Mouse (Mus musculus) ES-CJ7 (cell line): ENCODE measurements at regions not wholly inside any gene's neighbourhood (a gene's known extent, or its start where the extent isn't known, plus 50 kb on each side); places are given as distances from the start of the nearest gene placed in this dataset.
A peak's percentile ranks its signal among the peaks of the same experiment; 100 is the strongest.

Experiments
- DNase-seq: peaks from one replicate; pipeline ENCODE4 v3.0.0; 2011; ENCODE audit warnings: low read depth, low spot score

DNA sequence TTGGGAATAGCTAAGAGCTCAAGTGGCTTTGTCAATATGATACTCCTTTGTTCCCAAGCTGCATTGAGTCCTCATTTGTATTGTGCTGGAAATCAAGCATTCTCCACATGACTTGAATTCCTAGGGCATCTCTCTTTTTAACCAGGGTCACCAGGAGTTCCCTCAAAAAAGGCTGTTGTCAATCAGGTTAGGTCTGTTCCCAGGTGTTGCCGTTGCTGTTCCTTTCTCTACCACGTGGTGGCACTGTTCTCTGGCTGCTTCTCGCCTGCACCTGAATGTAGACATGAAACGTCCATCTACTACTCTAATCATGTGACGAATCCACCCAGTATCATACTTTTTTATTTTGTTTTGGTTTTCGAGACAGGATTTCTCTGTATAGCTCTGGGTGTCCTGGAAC lies 118.3 kb downstream of the S1pr1 start:
- DNase-seq: peak; percentile 73

DNA sequence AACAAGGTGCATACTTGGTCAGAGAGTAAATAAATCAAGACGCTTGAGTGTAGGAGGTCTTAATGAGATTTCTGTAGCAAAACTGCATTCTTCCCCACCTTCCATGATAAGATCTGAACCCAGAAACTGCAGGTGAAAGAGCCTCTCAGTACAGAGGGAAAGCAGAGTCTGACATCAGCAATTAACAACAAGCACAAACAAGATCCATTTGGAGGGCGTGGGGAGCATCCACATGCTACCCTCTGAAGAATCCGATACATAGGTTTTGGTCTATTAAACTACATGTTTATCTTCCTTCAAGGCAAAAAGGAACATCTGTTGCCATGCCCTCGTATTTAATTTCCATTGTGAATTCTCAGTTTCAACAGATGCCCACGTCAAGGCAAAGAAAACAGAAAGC lies 124.2 kb downstream of the S1pr1 start:
- DNase-seq: no peak

DNA sequence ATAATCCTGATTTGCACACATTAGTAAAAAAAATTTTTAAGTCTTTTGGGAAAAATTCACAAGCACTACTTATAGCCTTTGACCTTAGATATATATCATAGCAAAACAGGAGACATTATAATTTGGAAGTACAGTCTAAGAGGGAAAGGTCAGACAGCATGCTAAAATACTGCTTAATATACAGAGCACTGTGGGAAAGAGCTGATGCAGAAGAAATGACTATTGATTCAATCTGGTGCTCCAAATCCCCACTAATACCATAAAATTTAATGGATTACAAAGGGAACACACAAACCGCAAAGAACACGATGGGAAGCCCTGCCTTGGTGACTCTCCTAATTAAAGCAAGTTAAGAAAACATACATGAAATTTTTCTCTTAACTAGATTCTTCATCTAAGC lies 126.3 kb downstream of the S1pr1 start:
- no peak for DNase-seq

GRCm38 (mm10) chr3:115580131-115580932 lies 134.5 kb downstream of the S1pr1 start:
- no peak for DNase-seq

GRCm38 (mm10) chr3:115575371-115575770 lies 139.5 kb downstream of the S1pr1 start:
- no peak for DNase-seq

DNA sequence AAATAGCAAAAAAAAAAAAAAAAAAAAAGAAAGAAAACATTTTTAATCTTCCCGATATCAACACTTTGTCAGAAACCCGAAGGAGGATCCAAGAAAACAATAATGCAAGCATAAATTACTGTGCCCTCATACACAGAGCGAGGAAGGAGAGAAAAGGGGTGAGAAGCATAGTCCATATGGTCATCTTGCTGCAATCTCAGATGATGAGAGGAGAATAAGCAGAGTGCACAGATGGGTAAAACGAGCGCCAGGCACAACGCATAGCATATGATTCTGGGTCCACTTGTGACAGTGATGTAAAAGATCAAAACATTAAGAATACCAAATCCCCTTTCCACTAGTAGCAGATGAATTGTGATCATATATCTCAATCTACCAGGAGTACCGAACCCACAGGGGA lies 152.1 kb downstream of the S1pr1 start:
- DNase-seq: no peak

- DNase-seq: no peak
Measured at GRCm38 (mm10) chr3:115554809-115555708, 159.8 kb downstream of the S1pr1 start.

DNA sequence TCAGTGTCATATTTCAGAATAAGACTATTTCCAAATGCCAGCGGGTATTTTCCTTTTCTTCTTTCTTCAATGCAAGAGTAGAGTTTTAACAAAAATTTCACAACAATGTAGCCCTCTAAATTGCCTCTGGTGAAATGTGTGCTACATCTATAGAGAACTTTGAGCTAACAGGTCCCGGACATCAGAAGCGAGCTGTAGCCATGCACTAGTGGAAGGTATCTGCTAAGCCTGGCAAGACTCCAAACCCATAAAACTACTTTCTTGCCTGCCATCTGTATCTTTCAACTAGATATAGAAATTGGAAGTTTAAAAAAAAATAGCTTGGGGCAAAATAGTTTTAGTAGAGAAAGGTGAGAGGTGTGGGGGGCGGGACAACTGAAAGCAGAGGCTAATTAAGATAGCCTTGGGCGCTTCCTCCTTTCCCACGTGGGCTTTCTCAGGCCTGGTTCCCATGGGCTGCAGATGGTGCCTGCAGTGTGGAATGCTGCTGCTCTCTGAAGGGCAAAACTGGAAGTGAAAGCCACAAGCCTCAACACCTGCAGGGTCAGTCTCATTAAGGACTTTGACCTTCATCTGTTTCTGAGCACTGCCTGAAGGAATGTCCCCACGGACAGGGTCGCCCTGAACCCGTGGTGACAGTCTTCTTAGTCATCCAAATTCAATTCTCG lies 160.9 kb downstream of the S1pr1 start:
- DNase-seq: peak; percentile 44

DNA sequence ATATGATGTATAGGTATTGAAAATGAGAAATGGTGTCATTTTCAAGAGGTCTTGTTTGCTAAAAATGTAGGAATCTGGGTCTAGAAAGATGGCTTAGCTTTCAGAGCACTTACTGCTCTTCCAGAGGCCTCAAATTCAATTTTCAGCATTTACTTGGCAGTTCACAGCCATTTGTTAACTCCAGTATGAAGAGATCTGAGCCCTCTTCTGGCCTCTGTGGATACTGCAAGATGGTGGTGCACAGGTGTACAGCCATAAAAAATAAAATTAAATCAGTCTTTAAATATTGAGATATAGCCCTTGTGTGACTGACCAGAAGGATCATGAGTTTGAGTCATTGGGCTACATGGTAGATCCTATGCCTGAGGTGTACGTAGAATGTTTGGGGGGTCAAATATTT lies 173.1 kb downstream of the S1pr1 start:
- DNase-seq: peak; percentile 22

DNA sequence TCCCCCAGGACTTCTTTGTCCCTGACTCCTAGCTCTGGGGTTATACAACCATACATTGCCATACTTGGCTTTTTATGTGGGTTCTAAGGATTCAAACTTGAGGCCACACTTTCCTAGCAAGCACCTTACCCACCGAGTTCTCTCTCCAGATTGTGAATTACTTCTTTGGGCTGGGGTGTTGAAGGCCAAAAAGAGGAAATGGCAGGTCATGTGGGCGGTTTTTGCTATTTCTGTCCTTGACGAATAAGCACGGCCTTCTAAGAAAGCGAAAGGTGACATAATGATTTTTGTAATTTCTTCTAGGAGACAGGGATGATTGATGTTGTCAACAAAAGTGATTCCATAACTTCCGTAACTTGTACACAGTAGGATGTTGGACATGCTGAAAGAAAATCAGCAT lies 176.5 kb downstream of the S1pr1 start:
- DNase-seq: no peak

DNA sequence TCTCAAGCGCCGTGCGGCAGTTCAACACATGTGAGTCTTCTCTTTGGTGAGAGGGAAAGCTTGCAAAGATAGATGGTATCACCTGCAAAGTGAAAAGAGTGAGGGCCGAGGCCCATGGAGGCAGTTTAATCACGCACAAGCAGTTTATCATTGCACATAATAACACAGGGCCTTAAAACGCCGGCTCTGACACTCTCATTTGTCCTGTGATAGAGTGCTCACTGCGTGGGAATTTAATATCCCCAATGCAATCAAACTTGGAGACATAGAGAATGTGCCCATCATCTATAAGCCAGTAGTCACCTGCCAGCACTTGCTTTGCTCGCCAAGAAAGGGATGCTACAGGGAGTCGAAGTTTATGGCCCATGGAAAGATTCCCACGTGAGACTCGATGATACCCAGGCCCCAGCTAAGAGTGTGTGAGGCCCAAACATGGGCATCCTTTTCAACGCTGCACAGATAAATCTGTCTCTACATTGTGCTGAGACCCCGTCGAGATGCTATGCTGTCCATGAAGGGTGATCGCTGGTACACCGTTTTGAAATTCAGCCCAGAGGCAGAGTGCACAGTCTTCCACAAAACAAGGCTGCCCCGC lies 182.6 kb downstream of the S1pr1 start:
- DNase-seq: no peak

GRCm38 (mm10) chr3:115530441-115530840 lies 184.4 kb downstream of the S1pr1 start:
- no peak for DNase-seq

- DNase-seq: no peak
Measured at GRCm38 (mm10) chr3:115529918-115530317, 185.0 kb downstream of the S1pr1 start.

DNA sequence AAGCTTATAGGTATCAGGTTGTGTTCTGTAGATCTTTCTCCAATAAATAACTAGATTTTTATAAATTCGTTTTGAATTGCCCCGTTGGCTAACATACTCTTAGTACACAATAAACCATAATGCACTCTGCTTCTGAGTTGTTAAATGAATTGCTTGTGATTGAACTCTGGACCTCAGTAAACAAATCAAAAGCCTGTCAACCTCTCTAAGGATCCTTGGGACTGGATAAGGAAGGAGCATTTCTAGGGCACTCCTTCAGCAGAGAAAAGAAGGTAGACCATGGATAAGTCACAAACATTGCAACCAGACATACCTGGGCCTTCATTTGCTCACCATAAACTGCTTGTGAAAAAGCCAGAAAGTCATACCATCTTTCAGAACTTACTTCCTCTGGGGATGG lies 191.4 kb downstream of the S1pr1 start:
- DNase-seq: no peak

- no peak for DNase-seq
Measured at GRCm38 (mm10) chr3:115515645-115516044, 199.2 kb downstream of the S1pr1 start.

DNA sequence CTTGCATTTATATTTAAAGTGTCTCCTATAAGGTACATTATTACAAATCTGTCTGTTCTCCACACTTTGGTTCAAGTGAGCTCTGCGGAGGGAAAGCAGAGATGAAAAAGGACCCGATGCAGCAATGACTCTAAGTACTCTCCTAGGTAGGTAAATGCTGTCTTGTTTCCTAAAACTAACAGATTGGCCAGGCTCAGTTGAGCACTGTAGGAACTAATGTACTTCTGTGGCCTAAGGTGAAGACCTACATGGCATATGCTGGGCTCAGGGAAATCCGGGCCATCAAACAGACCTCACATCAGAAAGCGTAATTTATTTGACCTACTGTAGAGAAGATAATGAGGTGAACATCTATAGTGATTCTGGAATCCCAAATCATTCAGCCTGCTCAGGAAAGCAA lies 205.2 kb downstream of the S1pr1 start:
- no peak for DNase-seq

DNA sequence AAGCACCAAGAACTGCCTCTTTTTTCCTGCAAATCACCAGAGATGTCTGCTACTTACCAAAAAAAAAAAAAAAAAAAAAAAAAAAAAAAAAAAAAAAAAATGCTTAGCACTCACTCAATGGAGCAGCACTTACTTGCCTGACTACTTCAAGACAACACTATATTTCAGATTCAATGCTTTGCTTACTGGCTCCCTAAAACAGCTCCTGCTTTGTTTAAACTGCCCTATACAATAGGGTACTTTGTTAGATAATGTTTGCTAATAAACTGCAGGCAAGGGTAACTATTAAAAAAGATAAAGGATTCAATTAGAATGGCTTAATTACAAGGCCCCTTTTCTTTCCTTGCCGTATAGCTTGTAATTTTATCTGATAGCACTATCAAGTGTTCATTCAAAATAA lies 217.5 kb downstream of the S1pr1 start:
- no peak for DNase-seq

GRCm38 (mm10) chr3:115496110-115496509 lies 218.8 kb downstream of the S1pr1 start:
- no peak for DNase-seq

DNA sequence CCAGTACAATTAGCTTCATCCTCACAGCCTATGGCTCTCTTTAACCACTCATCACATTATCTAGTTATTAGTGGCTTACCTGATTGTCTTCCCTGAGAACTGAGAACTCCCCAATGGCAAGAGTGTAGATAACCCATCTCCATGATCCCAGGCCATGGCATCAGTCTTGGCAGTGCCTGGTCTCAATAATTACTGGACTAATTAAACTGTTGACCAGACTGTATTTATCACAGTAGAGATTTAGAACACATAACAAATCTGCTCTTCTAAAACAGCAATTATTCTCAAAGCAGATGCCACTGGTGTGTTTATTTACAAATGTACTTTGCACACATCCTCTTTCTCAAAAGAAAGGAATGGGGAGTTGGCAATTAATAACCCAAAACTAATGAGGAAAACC lies 219.2 kb downstream of the S1pr1 start:
- DNase-seq: no peak

DNA sequence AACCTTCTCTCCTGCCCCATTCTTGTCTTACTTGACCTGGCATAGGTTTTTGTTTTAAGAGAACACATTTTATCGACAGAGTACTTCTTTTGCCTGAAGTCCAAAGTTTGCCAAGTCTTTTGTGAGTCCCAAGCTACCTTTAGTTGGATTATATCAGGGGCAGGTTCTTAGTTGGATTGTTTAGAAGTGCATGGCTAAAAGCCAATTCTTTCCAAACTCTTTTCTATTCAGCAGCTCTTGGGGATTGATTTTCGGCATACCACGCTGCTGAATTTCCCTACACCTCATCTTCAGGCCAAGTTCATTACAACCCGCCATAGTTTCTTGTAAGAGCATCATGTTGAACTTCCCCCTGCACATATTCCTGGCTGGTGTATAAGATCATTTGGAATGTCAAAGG lies 245.9 kb downstream of the S1pr1 start:
- DNase-seq: no peak

- DNase-seq: no peak
Measured at GRCm38 (mm10) chr3:115467850-115468249, 247.0 kb downstream of the S1pr1 start.

DNA sequence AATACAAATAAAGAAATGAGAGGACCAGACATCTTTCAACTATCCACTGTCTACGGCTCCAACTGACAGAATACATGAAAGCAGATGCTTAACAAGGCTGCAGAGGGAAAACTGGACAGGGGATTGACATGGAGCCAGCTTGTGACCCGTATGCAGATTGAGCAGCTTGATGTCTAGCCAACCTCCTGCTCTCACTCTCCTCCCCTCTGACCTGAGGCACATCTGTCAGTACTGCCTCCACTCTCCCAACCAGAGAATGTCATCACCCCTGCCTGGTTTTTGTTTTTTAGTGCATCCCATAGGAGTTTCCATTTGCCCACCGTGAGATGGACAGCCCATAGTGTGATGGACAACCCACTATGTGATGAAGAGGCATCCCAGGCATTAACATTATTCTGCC lies 252.2 kb downstream of the S1pr1 start:
- DNase-seq: no peak
